Mouse (Mus musculus) left cerebral cortex, postnatal 36 days (tissue): ENCODE data around the gene Hmgxb4. TPM values are rescaled to one million over a fixed set of nuclear protein-coding genes. Genes with fewer than 3 reads are reported as not detected.
A peak's percentile ranks its signal among the peaks of the same experiment; 100 is the strongest.

Source experiments
- DNase-seq, 2 experiments: peaks; one replicate each; pipeline ENCODE4 v3.0.0; 2021 to 2022; ENCODE audit warnings: low spot score in 2 of 2, mixed read lengths in 1 of 2
- intact Hi-C: fragments of 180-260 bp; cut with DNase I; formaldehyde crosslinking; loops from one replicate; pipeline ENCODE4 v1.15.1; 2025
- total RNA-seq, 2 experiments: library from RNA; stranded (reverse); gene quantifications; 2 replicates each; pipeline ENCODE4 v1.2.3; 2021

The Hmgxb4 gene
- total RNA-seq, 2 experiments from 2014 or later = 23.4 to 24.8 TPM

- intact Hi-C loops = no loop called here
- no peak for DNase-seq
Observed at GRCm38 (mm10) chr8:75063290-75063689, 70.1 kb downstream of the Hmgxb4 start.

DNA sequence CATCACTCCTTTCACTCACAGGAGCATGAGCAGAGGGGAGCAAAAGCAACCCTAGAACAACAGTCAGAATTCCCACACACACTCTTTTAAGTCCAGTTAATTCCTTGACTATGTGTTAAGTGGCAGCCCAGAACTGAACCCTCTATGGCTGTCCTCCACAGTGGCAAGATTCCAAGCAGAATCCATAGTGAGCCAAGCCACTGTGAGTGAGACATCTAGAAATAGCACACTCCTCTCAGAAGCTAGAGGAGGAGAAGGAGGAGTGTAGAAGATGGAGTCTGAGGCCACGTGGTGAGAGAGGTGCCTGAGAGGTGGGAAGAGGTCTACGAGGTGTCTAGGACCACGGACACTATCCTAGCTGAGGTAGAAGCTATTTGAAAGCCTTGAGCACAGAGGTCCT, 71.6 kb downstream of the Hmgxb4 start:
- intact Hi-C loops = no loop called here
- no peak for DNase-seq

GRCm38 (mm10) chr8:75067287-75067686, 74.1 kb downstream of the Hmgxb4 start:
- intact Hi-C loops = no loop called here
- DNase-seq = no peak

DNA sequence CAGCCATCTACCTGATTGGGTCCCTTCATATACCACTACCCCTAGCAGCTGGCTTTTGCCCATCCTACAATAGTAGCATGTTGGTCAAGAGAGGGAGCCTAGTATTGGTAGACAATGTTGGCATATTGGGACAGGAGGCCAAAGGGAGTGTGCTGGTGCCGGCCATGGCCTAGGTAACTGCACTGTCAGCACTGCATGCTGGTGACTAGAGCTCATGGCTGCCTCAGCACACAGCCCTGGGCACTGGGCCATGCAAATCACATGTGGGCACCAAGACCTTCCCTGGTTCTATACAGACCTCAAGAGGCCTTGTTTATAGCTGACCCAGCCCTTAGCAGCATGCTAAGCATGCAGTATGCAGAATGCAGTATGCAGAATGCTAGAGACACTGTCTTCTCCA, 77.1 kb downstream of the Hmgxb4 start:
- no peak for DNase-seq

DNA sequence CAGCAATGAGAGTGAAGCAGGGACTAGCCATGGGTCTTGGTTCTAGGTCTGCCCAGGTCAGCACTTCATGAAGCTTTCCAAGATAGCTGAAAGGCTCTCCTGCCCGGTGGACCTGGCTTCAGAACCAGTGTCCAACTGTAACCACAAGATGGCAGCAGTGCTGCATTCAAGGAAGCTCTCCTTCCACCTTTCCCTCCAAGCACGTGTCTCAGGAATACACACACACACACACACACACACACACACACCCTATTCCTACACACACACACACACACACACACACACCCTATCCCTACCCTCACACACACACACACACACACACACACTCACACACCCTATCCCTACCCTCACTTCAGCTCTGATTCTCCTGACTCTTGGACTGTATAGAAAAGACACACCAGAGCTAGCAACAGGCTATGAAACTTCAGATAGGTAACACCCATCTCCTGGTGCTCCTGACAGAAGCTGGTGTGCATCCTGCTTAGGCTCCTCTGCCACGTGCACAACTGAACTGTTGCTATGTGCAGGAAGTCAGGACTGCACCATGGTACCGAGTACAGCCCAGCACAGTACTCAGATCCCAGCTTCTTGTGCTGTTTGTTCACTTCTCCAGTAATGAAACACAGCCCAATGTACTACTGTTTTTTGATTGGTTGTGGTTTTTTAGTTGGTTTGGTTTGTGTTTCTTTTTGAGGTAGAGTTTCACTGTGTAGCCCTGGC, 78.6 kb downstream of the Hmgxb4 start:
- peak; percentile 74 to 75 for DNase-seq
- intact Hi-C loops = loop anchor here (1.0 to 5.0 kb wide), 3 partner anchors 38 to 201 kb away; partner anchors contain the start of gene Mcm5

More for the DNA sequence above, 77.1 kb downstream of the Hmgxb4 start:
- intact Hi-C loops = loop anchor here (5.0 kb wide), 2 partner anchors 152 to 202 kb away; no protein-coding TSS in a partner anchor

GRCm38 (mm10) chr8:75074876-75075275, 81.7 kb downstream of the Hmgxb4 start:
- intact Hi-C loops = loop anchor here (5.0 kb wide), 2 partner anchors 147 to 197 kb away; no protein-coding TSS in a partner anchor
- no peak for DNase-seq

- no peak for DNase-seq
- intact Hi-C loops = no loop called here
Observed at GRCm38 (mm10) chr8:75078215-75078614, 85.1 kb downstream of the Hmgxb4 start.

DNA sequence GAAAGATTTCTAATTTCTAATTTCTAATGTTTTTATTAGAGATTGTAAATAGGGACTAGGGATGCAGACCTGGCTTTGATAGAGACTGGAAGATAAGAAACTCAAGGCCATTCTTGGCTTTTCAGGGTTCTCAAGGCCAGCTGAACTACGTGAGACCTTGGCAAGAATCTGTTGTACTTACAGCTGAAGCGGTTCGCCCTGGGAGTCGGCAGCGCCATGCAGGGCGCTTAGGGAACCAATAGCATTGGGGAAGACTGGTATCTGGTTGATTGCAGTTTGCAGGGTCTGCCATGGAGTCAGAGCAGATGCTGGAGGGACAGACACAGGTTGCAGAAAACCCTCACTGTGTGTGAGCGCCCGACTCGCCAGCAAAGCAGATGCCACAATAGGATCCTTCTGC, 85.7 kb downstream of the Hmgxb4 start:
- no peak for DNase-seq
- intact Hi-C loops = no loop called here

Other genes with a start within 250 kb of the Hmgxb4 start
- under 1 TPM in 1 of 2 experiments, not detected in 1; 0.17 TPM for gene Isx, start 120.2 kb upstream of the Hmgxb4 start, total RNA-seq
- 10 to 100 TPM; 37.2 to 47.1 TPM for gene Tom1, start 40.3 kb downstream of the Hmgxb4 start, total RNA-seq
- gene Hmox1, start 100.3 kb downstream of the Hmgxb4 start, total RNA-seq = 1 to 10 TPM; 3.9 to 5.1 TPM
- 1 to 10 TPM; 7.4 to 7.6 TPM for gene Mcm5, start 116.2 kb downstream of the Hmgxb4 start, total RNA-seq
- 100 to 1,000 TPM; 100 to 106 TPM for gene Rasd2, start 220.6 kb downstream of the Hmgxb4 start, total RNA-seq